Mouse (Mus musculus): ENCODE data around the gene Chd1. TPM values are rescaled to one million over a fixed set of nuclear protein-coding genes. Genes with fewer than 3 reads are reported as not detected.
A peak's percentile ranks its signal among the peaks of the same experiment; 100 is the strongest.
"Not testable (repeated sequence)": the region's sequence is repeated elsewhere in the genome, so short reads cannot be mapped to it uniquely, and the experiment has no call there.

The Chd1 gene
- 10 to 100 TPM; 28.5 to 35.1 TPM for total RNA-seq (2021)
- 12.5 and 16.2 TPM in 2 replicates for polyA plus RNA-seq (2012; rRNA removed)
- long read RNA-seq, full-length matches to known transcripts = 1 of 4 reads
- long read RNA-seq, partial matches to known transcripts = 3 of 4 reads
- long read RNA-seq, other reads (novel, unspliced or antisense) = 0 of 4 reads

DNA sequence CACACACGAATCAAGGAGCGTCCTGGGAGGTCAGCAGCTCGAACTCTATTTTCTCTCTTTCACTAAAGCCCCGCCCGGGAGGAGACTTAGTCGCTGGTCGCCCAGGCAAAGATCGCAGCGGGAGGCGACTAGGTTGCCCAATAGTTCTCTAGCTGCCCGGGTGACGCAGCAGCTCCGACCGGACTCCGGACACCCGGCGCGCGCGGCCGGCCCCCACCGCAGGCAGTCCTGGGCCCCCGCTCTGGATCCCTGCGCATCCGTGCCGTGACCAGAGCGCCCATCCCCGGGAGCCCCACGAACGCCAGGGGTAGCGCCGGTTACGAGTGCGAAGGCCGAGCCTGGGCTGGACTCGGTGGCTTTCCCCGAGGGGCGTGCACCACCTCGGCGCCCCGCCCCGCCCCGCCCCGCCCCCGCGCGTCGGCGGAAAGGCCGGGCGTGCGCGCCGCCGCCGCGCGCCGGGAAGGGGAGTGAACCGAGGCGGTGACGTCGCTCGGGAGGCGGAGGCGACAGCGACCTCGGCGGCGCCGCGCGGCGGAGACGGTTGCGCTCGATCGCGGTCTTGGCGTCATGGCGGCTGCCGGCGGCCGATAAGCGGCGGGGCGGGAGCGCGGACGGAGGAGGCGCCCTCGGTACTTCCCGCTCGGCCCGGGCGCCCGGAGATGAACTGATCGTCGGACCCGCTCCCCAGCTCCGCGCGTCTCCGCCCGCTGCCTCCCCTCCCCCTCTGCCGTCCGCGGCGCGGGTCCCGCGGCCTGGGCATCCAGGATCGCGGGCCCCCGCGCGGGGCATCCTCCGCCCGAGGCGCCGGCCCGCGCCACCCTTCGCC lies at the start of gene Chd1:
Gene Chd1 (plus strand): TSS at position 493 of the 826 bp plus-strand sequence.
- DNase-seq = peak; percentile 95

DNA sequence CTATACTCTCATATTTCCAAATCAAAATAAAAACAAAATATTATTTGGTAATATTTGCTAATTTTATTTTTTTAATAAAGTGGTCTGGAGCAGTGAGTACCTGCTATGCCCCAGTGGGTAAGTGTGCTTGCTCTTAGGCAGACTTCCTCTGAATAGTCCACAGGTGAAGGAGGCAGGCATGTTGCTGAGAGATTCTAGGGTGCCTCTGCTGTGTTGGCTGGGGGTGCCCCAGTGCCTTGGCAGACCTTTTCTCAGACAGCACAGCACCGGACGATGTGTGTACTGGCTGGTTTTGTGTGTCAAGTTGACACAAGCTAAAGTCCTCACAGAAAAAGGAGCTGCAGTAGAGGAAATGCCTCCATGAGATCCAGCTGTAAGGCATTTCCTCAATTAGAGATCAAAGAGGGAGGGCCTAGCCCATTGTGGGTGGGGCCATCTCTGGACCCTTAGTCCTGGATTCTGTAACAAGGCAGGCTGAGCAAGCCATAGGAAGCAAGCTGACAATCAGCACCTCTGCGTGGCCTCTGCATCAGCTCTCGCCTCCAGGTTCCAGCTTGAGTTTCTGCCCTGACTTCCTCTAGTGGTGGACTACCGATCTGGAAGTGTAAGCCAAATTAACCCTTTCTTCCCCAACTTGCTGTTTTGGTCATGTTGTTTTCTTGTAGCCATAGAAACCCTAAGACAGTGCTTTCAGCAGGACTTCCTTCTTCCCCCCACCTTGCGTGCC lies 47.7 kb upstream of the Chd1 start:
- DNase-seq = no peak

DNA sequence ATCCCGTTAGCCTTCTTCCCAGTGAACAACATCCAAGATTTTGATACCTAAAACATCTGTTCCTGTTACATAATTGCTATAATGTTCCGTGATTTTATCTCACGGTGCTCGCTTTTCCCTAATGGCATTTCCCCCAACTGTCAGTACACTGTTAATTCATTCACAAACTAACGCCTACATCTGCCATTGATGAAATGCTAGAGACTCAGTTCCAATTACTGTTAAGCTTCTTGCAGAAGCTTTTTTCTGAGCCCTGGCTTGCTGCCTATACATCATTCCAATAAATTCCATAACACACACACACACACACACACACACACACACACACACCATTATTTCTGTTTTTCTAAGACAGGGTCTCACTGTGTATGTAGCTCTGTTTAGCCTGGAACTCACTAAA lies 31.9 kb upstream of the Chd1 start:
- DNase-seq = no peak

DNA sequence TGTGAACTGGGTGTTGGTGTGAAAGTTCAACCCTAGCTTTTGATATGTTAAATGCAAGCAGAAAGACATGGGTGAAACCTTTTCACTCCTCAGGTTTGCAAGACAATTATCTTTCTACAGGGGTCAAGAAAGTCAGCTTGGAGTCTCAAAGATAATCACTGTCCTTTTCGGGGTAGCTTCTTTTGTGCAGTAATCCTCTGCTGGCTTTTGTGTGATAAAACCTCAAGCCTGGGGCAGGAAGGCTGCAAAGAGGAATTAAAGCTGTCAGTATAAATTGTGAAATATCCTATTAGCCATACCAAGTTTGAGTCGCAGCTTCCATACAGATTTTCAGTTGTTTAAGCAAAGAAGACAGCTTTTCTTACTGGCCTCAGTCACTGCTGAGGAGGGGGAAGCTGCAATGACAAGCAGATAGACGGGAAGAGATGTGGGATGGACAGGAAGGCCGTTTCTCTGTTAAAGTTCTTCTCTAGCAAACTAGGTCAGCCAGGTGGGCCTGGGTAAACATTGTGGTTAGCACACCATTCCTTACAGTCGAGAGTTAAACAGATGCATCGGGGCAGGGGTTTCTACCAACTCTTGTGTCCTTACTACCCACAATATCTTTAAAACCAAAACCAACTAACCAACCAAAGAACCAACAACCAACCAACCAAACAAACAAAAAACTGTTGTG lies 26.7 kb upstream of the Chd1 start:
- DNase-seq = no peak

DNA sequence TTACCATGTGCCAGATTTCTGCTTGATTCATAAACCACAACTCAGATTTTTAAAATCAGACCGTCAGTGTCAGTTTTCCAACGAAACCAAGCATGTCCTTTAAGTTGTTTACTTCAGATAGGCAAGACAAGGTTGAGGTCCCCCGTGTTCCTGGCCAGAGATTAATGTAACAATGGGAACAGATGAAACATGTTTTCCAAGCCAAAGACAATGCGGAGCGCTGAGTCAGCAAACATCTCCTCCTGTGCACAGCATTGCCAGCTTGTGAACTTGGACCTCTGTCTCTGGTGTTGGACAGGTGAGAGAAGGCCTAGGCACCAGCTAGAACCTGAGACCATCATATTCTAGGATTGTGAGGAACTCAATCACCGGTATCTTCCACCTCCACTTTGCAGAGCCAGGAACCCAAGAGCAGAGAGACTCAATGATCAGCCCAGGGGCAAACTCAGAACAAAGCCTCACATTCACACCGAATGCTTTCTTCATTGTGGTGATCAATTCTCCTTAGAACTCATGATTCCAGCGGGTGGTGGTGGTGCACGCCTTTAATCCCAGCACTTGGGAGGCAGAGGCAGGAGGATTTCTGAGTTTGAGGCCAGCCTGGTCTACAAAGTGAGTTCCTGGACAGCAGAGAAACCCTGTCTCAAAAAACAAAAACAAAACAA lies 24.7 kb upstream of the Chd1 start:
- DNase-seq = no peak

DNA sequence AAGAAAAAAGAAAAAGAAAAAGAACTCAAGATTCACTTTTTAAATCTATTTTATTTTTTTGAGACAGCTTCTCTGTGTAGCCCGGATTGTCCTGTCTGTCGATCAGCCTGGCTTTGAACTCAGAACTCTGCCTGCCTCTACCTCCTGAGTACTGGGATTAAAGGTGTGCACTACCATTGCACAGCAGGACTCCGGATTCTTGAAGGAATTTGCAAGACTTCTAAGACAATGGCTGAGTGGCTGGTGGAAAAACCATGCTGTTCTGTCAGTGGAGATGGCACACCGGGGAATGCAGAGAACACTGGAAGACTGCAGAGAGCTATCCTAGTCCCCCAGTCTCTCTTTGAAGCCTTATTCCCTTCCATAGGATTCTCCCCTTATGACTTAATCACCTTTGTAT lies 24.1 kb upstream of the Chd1 start:
- no peak for DNase-seq

DNA sequence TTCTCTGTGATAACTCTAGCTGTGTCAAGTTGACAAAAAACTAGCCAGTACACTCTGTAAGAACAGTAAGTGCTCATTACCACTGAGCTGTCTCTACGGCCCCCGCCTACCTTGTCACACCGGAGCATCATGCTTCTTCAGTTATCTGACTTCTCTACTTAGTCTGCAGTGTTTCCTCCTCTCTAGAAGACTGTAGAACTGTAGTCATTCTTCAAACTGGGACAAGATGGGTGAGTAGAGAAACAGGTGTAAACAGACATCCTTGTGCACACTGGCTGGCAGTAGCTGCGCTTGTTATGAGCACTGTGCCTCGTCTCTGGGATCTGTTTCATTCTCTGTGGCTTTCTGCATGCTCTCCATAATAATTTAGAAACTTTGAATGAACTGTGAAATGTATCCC lies 18.4 kb upstream of the Chd1 start:
- no peak for DNase-seq

DNA sequence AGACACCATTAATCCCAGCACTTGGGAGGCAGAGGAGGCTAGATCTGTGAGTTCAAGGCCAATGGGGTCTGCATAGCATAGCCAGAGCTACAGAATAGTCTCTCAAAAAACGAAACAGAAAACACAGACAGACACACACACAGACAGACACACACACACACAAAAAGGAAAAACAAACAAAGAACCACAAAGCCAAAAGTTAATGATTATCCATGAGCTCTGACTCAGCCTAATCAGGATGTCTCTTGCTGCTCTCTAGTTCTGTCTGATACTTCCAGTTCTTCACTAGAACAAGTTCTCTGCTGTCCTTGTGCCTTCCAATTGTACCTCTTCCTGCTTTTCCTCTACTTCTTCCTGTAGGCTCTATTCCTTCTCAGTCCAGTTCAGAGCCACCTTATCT lies 14.5 kb upstream of the Chd1 start:
- DNase-seq = no peak

DNA sequence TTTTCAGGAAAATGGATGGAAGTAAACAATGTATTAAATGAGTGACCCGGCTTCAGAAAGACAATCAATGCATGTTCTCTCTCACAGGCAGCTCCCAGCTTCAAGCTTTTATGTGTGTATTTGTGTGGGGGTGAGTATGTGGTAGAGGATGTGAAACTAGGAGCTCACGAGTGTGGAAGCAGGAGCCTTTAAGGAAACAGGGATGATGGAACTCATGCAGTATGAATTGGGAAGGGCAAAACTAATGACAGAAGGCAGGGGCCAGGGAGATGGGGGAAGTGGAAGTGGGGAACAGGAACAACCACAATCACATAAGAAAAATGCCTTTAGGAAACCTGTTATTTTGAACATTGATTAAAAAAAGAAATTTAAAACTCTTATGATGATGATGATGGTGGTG lies 9.2 kb upstream of the Chd1 start:
- DNase-seq = no peak

DNA sequence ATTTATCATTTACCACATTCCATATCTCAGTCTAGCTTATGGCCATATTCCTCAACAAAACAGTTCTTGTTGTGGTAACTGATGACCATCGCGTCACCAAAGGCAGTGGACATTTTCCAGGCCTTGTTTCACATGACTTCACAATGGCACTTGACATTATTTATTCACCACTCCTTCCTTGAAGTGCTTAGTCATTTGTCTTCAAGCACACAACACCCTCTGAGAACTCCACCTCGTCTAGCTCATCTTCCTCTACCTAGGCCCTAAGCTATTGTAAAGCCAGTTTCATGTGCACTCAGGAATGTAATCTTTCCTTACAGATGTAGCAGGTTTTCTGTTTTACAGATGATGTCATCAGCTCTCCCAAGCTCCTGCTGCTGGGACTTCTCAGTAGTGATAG lies 5.8 kb upstream of the Chd1 start:
- DNase-seq = no peak

DNA sequence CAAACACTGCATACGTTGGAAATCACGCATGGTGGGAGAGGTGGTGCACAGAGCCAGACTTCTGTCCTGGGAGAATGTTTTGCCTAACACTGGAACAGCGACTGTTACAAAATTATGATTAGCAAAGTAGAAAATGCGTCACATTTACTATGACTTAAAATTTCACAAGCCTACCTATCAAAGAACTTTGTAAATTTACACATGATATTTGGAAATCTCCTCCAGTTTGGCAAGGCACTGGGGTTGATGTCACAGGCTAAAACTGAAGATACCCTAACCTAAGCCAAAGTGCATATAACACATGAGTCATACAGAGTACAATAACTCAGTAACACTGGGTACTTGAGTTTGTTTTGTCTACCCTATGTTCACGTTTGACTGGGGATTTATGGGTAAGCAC lies 3.3 kb upstream of the Chd1 start:
- peak; percentile 18 for DNase-seq

DNA sequence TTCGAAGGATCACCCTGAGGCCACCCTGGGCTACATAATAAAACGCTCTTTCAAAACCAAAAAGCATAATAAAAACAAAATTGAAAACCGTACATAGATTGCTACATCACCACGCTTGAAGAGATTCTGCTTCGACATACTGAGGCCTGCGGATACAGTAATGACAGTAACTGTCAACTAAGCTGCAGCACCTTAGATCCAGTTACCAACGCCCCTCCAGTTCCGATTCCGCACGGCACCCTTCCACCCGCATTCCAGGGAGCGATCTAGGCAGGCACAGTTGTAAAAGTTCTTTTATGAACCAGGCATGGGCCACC lies 651 bp upstream of the Chd1 start:
- DNase-seq = no peak

DNA sequence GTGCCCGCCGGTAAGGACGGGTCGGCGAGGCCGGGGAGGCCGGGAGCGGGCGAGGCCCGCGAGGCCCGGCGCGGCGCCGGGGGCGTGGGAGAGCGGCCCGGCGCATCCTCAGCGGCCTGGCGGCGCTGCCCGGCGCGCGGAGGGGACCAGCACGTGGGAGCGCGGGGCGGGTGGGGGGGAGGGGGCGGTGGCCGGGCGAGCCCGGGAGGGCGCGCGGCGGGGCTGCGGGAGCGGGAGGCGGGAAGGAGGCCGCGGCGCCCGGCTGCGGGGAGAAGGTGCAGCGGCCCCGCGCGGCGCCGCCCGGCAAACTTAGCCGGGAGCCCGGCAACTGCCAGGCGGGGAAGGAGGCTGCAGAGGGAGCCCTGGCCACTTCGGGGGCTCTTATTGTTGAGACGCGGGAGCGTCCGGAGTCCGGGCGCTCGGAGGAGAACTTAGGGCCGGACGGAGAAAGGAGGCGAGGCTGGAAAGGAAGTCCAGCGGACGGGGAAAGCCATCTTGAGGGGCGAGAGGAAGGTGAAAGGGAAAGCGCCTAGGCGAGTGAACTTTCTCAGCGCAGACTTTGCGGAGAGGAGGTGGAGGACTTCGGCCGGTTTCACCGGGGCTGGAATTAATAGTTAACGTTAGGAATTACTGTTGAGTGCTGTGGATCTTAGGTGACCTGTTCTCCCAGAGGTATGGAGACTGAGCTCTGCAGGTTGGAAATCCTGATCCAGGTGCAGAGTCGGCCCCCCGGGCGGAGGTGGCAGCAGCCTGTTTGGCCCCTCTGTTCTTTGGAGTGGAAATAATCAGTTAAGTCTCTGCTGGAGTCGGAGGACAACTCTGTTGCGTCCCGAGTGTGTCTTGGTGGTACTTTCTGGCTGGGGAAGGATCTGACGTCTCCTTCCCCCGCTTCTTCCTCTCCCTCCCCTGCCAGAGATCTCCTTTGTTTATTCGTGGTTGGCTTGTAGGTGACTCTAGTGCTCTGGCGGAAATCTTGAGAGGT lies 827 bp downstream of the Chd1 start:
- peak; percentile 70 for DNase-seq

DNA sequence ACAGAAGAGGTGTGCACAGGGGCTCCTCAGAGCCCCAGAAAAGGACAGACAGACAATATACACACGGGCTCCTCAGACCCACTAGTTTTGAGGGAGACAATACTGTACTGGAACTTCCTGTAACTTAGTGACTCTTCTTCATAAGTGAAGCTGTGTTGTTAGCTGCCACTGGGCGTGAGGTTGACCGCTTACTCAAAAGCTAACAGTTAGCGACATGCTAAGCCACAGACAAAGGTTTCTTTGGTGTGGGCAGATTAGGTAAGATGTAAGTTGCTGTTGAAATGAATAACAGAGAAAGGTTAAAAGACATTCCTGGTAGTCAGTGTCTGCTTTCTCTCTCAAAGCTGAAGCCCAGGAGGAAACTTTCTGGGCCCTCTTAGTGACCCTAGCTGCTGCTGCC lies 9.7 kb downstream of the Chd1 start:
- no peak for DNase-seq

DNA sequence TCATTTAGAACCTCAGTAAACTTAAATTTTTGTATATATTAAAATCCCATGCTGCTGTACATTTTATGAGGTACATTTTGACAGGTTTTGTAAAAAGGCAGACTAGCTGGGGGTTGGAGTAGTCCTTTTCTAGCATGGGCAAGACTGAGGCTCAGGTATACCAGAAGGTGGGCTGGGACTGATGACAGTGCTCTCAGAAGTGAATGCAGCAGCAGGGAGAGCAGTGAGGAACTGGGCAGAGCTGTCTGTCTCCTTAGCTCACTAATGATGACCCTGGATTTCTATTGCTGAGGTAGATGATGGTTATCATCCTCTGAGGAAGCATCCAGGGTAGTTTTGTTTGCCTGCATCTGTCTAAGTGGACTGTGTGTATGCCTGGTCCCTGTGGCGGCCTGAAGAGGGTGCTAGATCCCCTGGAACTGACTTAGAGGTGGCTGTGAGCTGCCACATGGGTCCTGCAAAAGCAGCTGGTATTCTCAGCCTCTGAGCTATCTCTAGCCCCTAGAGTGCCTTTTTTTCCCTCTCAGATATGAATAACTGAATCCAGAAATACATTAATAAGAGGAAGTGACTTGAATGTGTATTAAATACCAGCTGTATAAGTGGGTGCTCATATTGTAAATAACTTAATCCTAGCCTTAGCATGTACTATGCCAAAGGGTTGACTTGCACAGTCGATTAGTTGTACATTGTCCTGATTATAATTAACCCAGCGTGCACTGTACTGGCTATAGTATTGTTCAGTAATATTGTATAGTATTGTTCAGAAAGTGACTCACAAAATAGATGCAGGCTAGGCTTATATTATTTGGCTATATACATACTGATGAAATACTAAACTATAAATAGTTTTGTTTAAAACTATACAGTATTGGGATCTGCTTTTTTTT lies 10.5 kb downstream of the Chd1 start:
- peak; percentile 33 for DNase-seq

DNA sequence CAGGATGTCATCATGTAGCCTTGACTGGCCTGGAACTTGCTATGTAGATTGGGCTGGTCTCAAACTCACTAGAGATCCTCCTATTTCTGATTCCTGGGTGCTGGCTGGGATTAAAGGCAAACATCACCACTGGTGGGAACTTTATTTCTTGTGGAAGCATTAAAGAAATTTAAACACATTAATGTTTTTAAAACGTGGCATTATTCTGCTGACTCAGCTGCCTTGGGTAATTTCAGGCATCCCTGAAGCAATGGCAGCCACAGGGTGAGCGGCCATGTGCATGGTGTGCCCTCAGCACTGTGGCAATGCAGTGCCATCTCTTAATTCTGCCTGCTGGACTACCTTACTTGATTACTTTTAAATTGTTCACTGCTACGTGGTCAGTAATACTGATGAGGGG lies 11.2 kb downstream of the Chd1 start:
- DNase-seq = no peak

DNA sequence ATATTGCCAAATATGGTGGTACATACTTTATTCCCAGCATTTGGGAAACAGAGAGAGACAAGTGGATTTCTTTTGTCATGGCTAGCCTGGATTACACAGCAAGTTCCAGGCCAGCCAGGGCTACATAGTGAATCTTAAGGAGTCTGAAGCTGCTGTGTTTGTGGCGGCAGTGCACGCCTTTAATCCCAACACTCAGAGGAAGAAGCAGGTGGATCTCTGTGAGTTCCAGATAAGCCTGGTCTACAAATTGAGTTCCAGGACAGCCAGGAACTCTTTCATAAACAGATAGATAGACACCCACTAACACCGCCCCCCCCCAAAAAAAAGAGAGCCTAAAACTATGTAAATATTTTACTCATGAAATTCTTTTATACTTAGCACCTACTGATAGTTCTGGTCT lies 16.1 kb downstream of the Chd1 start:
- no peak for DNase-seq

DNA sequence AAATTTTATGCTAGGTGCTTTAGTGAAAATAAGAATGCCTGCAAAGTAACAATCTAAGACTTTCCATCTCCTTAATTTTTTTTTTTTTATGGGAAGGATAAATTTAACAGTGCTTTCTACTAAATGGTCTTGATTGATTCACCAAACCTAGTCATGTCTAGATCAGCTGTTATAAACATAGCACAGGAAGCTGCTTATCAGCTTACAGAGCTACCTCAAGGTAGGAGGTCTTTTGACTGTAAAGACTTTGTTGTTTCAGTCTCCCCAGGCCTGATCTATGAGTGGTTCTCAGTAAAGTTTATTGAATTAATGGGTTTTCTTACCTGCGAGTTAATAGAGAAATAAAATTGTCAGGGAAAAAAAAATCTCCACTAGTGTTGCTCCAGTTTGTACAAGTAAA lies 18.5 kb downstream of the Chd1 start:
- no peak for DNase-seq

DNA sequence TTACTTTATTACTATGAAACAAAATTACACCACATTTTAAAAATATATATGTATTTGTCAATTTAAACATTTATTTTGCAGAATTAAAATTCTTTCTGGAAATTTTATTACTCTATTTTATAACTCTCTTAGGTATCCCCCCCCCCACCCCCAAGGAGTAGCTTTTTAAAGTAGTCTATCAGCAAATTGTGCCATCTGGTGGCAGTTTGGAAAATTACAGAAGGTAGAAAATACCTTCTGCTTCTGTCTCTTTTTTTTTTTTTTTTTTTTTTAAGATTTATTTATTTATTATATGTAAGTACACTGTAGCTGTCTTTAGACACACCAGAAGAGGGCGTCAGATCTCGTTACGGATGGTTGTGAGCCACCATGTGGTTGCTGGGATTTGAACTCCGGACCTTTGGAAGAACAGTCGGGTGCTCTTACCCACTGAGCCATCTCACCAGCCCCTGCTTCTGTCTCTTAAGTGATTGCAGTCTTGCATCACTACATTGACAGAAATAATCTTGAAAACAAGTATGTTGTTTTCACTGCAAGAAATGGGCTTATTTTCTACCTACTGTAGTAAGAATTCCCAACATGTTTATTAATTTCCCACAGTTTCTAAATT lies 19.2 kb downstream of the Chd1 start:
- DNase-seq = not testable (repeated sequence)

DNA sequence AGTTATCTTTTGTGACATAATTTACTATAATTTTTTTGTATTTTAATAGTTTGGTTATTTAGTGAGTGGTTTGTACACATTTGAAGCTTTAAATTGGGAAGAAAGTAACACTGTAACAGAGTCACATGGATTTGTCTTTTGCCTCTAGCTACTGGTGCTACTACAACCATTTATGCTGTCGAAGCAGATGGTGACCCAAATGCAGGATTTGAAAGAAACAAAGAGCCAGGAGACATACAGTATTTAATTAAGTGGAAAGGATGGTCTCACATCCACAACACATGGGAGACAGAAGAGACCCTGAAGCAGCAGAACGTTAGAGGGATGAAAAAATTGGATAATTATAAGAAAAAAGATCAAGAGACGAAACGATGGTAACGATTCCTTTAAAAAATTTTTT lies 26.9 kb downstream of the Chd1 start:
- no peak for DNase-seq

All from adrenal gland, adult 2 months (tissue).